Mouse (Mus musculus): ENCODE results near the gene Gtf2i. TPM values are rescaled to one million over a fixed set of nuclear protein-coding genes. Genes with fewer than 3 reads are reported as not detected.

Gene Gtf2i
- polyA plus RNA-seq, 1 experiment = 44.7 TPM

DNA sequence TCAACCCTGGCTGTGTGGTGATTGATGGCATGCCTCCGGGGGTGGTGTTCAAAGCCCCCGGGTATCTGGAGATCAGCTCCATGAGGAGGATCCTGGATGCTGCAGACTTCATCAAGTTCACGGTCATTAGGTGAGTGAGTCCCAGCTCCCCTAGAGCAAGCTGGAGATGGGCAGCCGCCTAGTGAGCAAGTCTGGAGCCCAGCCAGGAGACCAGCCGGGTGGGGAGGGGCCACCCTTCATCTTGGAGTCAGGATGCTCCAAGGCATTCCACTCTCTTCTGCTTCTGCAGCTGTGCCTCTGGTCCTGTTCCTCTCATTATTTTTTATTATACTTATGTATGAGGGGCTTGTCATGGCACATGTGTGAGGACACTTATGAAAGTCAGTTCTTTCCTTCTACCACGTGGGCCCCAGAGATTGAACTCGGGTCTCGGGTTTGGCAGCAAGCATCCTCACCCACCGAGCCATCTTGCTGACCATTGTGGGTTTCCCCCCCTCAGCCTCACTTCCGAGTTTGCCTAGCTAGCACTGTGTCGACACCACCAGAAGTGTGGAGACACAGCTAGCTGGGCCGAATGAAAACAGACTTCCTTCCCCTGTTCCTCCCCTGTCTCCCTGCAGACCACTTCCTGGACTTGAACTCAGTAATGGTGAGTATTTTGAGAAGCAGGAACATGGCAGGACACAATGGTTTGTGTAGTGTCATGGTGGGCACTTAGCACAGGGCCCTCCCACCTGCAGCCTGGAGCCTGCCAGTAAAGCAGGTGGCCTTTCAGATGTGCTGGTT lies 100.3 kb downstream of the Gtf2i start:
- H3K4me3 ChIP-seq (ENCODE audit: extremely low read depth, insufficient read depth, insufficient read length) = no peak overlapping the region
- no peak for TF ChIP-seq POLR2A (IDR thresholded peaks at IDR 0.05; ENCODE audit: low read depth, low read length)
- no peak for TF ChIP-seq CTCF (IDR thresholded peaks at IDR 0.05; ENCODE audit: extremely low read depth, insufficient read depth, insufficient read length, insufficient replicate concordance)
- H3K4me1 ChIP-seq (ENCODE audit: control insufficient read depth, insufficient read depth, insufficient read length) = peaks cover 12% of the 10 kb centered on the region; the same call in 1 of the 2 replicates
- DNase-seq (ENCODE audit: low read depth in 1 of 2, low spot score in 2 of 2) = no peak
- H3K27me3 ChIP-seq (ENCODE audit: control insufficient read depth, insufficient read depth, low read length) = no peaks in the 10 kb centered on the region
- 23% methylated on average over 12 of the region's 12 CpGs for WGBS
- H3K27ac ChIP-seq (ENCODE audit: insufficient read depth, low read length) = peak overlapping the region; percentile 49
- no peaks in the 10 kb centered on the region for H3K36me3 ChIP-seq (ENCODE audit: control insufficient read depth, insufficient read depth, low read length)

DNA sequence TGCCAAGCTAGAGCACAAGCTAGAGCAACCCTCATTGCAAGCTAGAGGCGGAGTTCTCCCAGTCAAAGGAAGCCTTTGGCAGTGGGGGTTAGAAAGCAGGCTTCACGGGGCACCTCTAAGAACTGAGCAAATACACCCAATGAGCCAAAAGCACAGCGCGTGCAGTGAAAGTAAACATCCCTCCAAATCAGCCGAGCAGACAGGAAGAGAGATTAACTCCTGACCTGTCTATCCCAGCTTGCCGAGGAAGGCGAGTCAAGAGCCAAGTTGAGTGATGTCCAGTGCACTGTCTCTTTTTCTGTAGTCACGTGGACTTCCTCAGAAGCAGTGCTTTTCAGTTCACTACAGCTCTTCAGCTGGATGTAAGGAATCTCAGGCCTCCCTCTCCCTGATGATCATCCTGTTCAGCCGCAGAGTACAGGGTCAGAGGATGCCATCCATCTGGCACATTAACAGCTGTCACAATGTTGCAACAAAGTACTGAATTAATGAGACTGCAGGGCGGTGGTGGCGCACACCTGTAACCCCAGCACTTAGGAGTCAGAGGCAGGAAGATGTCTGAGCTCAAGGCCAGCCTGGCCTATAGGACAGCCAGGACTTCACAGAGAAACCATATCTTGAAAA lies 104.5 kb downstream of the Gtf2i start:
- Histone ChIP-seq H3K27me3 (ENCODE audit: control insufficient read depth, insufficient read depth, low read length) (no peaks in the 10 kb centered on the region), H3K27ac (ENCODE audit: insufficient read depth, low read length) (no peak overlapping the region), H3K4me3 (ENCODE audit: extremely low read depth, insufficient read depth, insufficient read length) (no peak overlapping the region), H3K4me1 (ENCODE audit: control insufficient read depth, insufficient read depth, insufficient read length) (peaks cover 12% of the 10 kb centered on the region; the same call in 1 of the 2 replicates), H3K36me3 (ENCODE audit: control insufficient read depth, insufficient read depth, low read length) (no peaks in the 10 kb centered on the region)
- WGBS = 81% methylated on average over 11 of the region's 11 CpGs
- DNase-seq (ENCODE audit: low read depth in 1 of 2, low spot score in 2 of 2) = no peak
- no peak for TF ChIP-seq CTCF (IDR thresholded peaks at IDR 0.05; ENCODE audit: extremely low read depth, insufficient read depth, insufficient read length, insufficient replicate concordance)
- TF ChIP-seq POLR2A (IDR thresholded peaks at IDR 0.05; ENCODE audit: low read depth, low read length) = no peak

DNA sequence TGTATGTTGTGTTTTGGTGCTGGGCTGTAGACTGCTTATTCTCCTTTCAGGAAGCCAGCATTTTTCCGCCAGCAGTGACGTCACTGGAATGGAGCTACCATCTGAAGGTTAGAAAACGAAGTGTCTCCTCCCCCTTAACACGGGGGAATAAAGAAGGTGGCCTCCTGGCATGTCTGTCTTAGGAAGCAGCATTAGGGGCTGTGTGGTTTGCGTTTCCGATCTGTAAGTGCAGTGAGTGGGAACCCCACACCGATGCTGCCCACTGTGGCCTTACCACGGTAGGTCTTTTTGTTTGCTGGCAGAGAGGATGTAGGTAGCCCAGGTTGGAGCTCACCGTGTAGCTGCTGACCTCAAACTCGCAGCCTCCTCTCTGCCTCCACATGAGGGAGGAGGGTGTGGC lies 107.8 kb downstream of the Gtf2i start:
- Histone ChIP-seq H3K27me3 (ENCODE audit: control insufficient read depth, insufficient read depth, low read length) (no peaks in the 10 kb centered on the region), H3K36me3 (ENCODE audit: control insufficient read depth, insufficient read depth, low read length) (no peaks in the 10 kb centered on the region; the same call in 1 of the 2 replicates), H3K4me1 (ENCODE audit: control insufficient read depth, insufficient read depth, insufficient read length) (no peaks in the 10 kb centered on the region; the same call in 1 of the 2 replicates), H3K4me3 (ENCODE audit: extremely low read depth, insufficient read depth, insufficient read length) (no peak overlapping the region), H3K27ac (ENCODE audit: insufficient read depth, low read length) (no peak overlapping the region)
- 30% methylated on average over 10 of the region's 10 CpGs for WGBS
- DNase-seq (ENCODE audit: low read depth in 1 of 2, low spot score in 2 of 2) = no peak
- TF ChIP-seq CTCF (IDR thresholded peaks at IDR 0.05; ENCODE audit: extremely low read depth, insufficient read depth, insufficient read length, insufficient replicate concordance) = no peak
- TF ChIP-seq POLR2A (IDR thresholded peaks at IDR 0.05; ENCODE audit: low read depth, low read length) = no peak

DNA sequence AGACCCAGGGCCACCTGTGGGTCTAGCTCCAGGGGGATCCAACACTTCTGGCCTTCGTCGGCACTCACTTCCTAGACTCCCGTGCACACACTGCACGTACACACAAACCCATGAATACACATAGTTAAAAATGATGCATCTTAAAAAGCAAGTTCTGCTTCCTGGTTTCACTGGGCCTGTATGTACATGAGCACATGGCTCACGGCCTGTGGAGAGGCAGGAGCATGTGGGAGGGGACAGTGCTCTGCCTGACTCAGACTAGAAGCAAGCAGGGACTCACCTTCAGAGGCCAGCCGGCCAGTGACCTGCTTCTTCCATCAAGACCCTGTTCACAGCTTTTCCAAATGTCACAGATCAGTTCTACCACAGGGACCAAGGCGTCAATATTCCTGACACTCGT lies 120.9 kb downstream of the Gtf2i start:
- H3K4me3 ChIP-seq (ENCODE audit: extremely low read depth, insufficient read depth, insufficient read length) = no peak overlapping the region
- H3K27me3 ChIP-seq (ENCODE audit: control insufficient read depth, insufficient read depth, low read length) = no peaks in the 10 kb centered on the region
- no peak for DNase-seq (ENCODE audit: low read depth in 1 of 2, low spot score in 2 of 2)
- peaks cover 6% of the 10 kb centered on the region for H3K36me3 ChIP-seq (ENCODE audit: control insufficient read depth, insufficient read depth, low read length)
- H3K27ac ChIP-seq (ENCODE audit: insufficient read depth, low read length) = no peak overlapping the region
- WGBS = 86% methylated on average over 8 of the region's 8 CpGs
- TF ChIP-seq CTCF (IDR thresholded peaks at IDR 0.05; ENCODE audit: extremely low read depth, insufficient read depth, insufficient read length, insufficient replicate concordance) = no peak
- TF ChIP-seq POLR2A (IDR thresholded peaks at IDR 0.05; ENCODE audit: low read depth, low read length) = no peak
- H3K4me1 ChIP-seq (ENCODE audit: control insufficient read depth, insufficient read depth, insufficient read length) = peaks cover 1% of the 10 kb centered on the region; the same call in 1 of the 2 replicates

DNA sequence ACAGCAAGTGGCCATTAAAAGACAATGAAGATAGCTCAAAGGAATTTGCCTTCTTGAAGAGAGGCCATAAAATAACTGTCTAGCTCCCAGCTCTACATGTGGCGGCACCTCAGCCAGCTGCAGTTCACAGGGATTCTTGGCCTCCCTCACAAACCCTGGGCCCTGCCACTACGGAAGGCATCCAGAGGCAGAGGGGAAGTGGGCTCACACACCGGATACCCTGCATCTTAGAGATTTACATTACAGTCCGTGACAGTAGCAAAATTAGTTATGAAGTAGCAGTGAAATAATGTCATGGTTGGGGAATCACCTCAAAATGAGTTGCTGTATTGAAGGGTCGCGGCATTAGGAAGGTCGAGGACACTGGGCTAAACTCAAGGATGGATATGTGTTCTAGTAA lies 126.0 kb downstream of the Gtf2i start:
- Histone ChIP-seq H3K4me1 (ENCODE audit: control insufficient read depth, insufficient read depth, insufficient read length) (peaks cover 8% of the 10 kb centered on the region), H3K36me3 (ENCODE audit: control insufficient read depth, insufficient read depth, low read length) (no peaks in the 10 kb centered on the region; the same call in 1 of the 2 replicates), H3K4me3 (ENCODE audit: extremely low read depth, insufficient read depth, insufficient read length) (no peak overlapping the region), H3K27me3 (ENCODE audit: control insufficient read depth, insufficient read depth, low read length) (no peaks in the 10 kb centered on the region), H3K27ac (ENCODE audit: insufficient read depth, low read length) (peak overlapping the region; percentile 14; the same call in 1 of the 2 replicates)
- 25% methylated on average over 7 of the region's 7 CpGs for WGBS
- no peak for TF ChIP-seq POLR2A (IDR thresholded peaks at IDR 0.05; ENCODE audit: low read depth, low read length)
- TF ChIP-seq CTCF (IDR thresholded peaks at IDR 0.05; ENCODE audit: extremely low read depth, insufficient read depth, insufficient read length, insufficient replicate concordance) = no peak
- DNase-seq (ENCODE audit: low read depth in 1 of 2, low spot score in 2 of 2) = no peak

Other genes with a start within 250 kb of the Gtf2i start
- 5.3 TPM in 2 replicates for gene Castor2, start 215.0 kb downstream of the Gtf2i start, polyA plus RNA-seq (2012; rRNA removed)
- 10.7 and 12.0 TPM in 2 replicates for gene Rcc1l, start 138.0 kb downstream of the Gtf2i start, polyA plus RNA-seq (2012; rRNA removed)
- gene Gtf2ird2, start 130.7 kb downstream of the Gtf2i start, polyA plus RNA-seq (2012; rRNA removed) = 6.4 and 7.7 TPM in 2 replicates
- 103 and 151 TPM in 2 replicates for gene Ncf1, start 85.1 kb downstream of the Gtf2i start, polyA plus RNA-seq (2012; rRNA removed)
- gene Gtf2ird1, start 142.0 kb upstream of the Gtf2i start, polyA plus RNA-seq (2012; rRNA removed) = 9.2 and 12.1 TPM in 2 replicates
- 10.1 and 10.7 TPM in 2 replicates for gene Clip2, start 237.7 kb upstream of the Gtf2i start, polyA plus RNA-seq (2012; rRNA removed)
- 0.06 TPM in 1 of 2 replicates, not detected in the other for gene Syna, start 245.4 kb upstream of the Gtf2i start, polyA plus RNA-seq (2012; rRNA removed)